8 mouse cellular contexts compared by ENCODE assay signal in genomic region chr4:111686951-111687350, GRCm38 (mm10). TPM values are rescaled to one million over a fixed set of nuclear protein-coding genes. Genes with fewer than 3 reads are reported as not detected.
A peak's percentile ranks its signal among the peaks of the same experiment; 100 is the strongest.
DNase-seq lines count a peak whose midpoint lies in the region; ATAC-seq and TF ChIP-seq lines count a peak whose summit lies in the region.

No protein-coding gene starts in this region.

- no peak overlapping the region for H3K9ac ChIP-seq in forebrain, embryonic 12.5 days
- H3K9ac ChIP-seq in hindbrain, embryonic 15.5 days, result no peak overlapping the region
- no peak overlapping the region for H3K9ac ChIP-seq in limb, embryonic 12.5 days (replicated peaks)
- no peak overlapping the region for H3K9ac ChIP-seq in midbrain, embryonic 12.5 days (replicated peaks)

- H3K4me1 ChIP-seq in bone marrow, adult 2 months (ENCODE audit: control insufficient read depth, insufficient read depth, low read length), result no peaks in the 10 kb centered on the region
- peaks cover 24% of the 10 kb centered on the region for H3K4me1 ChIP-seq in forebrain, embryonic 12.5 days
- H3K4me1 ChIP-seq in hindbrain, embryonic 15.5 days (replicated peaks), result peaks cover 28% of the 10 kb centered on the region
- peaks cover 28% of the 10 kb centered on the region for H3K4me1 ChIP-seq in limb, embryonic 12.5 days (replicated peaks)
- peaks cover 16% of the 10 kb centered on the region for H3K4me1 ChIP-seq in midbrain, embryonic 12.5 days

- H3K36me3 ChIP-seq in forebrain, embryonic 12.5 days (replicated peaks), result no peaks in the 10 kb centered on the region
- H3K36me3 ChIP-seq in hindbrain, embryonic 15.5 days, result no peaks in the 10 kb centered on the region
- no peaks in the 10 kb centered on the region for H3K36me3 ChIP-seq in limb, embryonic 12.5 days
- H3K36me3 ChIP-seq in midbrain, embryonic 12.5 days, result no peaks in the 10 kb centered on the region

- no peak overlapping the region for H3K27ac ChIP-seq in bone marrow, adult 2 months (ENCODE audit: control insufficient read depth, insufficient read depth, low read depth, low read length, poor library complexity)
- H3K27ac ChIP-seq in forebrain, embryonic 12.5 days, result no peak overlapping the region
- H3K27ac ChIP-seq in hindbrain, embryonic 15.5 days (replicated peaks), result no peak overlapping the region
- H3K27ac ChIP-seq in limb, embryonic 12.5 days, result no peak overlapping the region
- no peak overlapping the region for H3K27ac ChIP-seq in midbrain, embryonic 12.5 days (replicated peaks)

- ATAC-seq in forebrain, embryonic 12.5 days (ENCODE audit: low FRiP score), result peak; percentile 67; the same call in 1 of the 2 replicates
- ATAC-seq in hindbrain, embryonic 15.5 days (ENCODE audit: low FRiP score, low read depth), result peak; percentile 64
- no peak for ATAC-seq in limb, embryonic 12.5 days (ENCODE audit: insufficient number of reproducible peaks, insufficient read depth, low FRiP score, low TSS enrichment, low read depth)
- ATAC-seq in midbrain, embryonic 12.5 days (ENCODE audit: low FRiP score, low read depth), result peak; percentile 77

- DNase-seq in gastrocnemius, postnatal 10 days, result peak; percentile 31
- DNase-seq in gastrocnemius, adult 8-10 months (ENCODE audit: low spot score in 2 of 2), result no peak
- peak; percentile 1 to 7 for DNase-seq in spleen, postnatal 36 days (ENCODE audit: low spot score in 2 of 2)

- no peak overlapping the region for H3K4me3 ChIP-seq in bone marrow, adult 2 months (replicated peaks; ENCODE audit: control insufficient read depth, low read depth, low read length)
- H3K4me3 ChIP-seq in forebrain, embryonic 12.5 days (replicated peaks), result no peak overlapping the region
- no peak overlapping the region for H3K4me3 ChIP-seq in hindbrain, embryonic 15.5 days
- H3K4me3 ChIP-seq in limb, embryonic 12.5 days (replicated peaks), result no peak overlapping the region
- H3K4me3 ChIP-seq in midbrain, embryonic 12.5 days, result no peak overlapping the region; the same call in 1 of the 2 replicates

- H3K4me2 ChIP-seq in forebrain, embryonic 12.5 days, result peak overlapping the region; percentile 32
- peak overlapping the region; percentile 30 for H3K4me2 ChIP-seq in hindbrain, embryonic 15.5 days
- peak overlapping the region; percentile 42 for H3K4me2 ChIP-seq in limb, embryonic 12.5 days
- peak overlapping the region; percentile 37 for H3K4me2 ChIP-seq in midbrain, embryonic 12.5 days (replicated peaks)

- WGBS in bone marrow, adult 2 months, result 14% methylated on average over 9 of the region's 9 CpGs
- 8% methylated on average over 9 of the region's 9 CpGs for WGBS in forebrain, embryonic 12.5 days
- WGBS in hindbrain, embryonic 15.5 days, result 10% methylated on average over 9 of the region's 9 CpGs
- WGBS in limb, embryonic 12.5 days, result 7% methylated on average over 9 of the region's 9 CpGs
- WGBS in midbrain, embryonic 12.5 days, result 8% methylated on average over 9 of the region's 9 CpGs

- no peak for TF ChIP-seq POLR2A in bone marrow, adult 2 months (IDR thresholded peaks at IDR 0.05; ENCODE audit: borderline replicate concordance, control insufficient read depth, low read depth, low read length)

- TF ChIP-seq CTCF in bone marrow, adult 2 months (IDR thresholded peaks at IDR 0.05; ENCODE audit: control insufficient read depth, insufficient read depth, low read length), result peak; percentile 79

- H3K9me3 ChIP-seq in forebrain, embryonic 12.5 days, result no peaks in the 10 kb centered on the region
- H3K9me3 ChIP-seq in hindbrain, embryonic 15.5 days, result no peaks in the 10 kb centered on the region
- no peaks in the 10 kb centered on the region for H3K9me3 ChIP-seq in limb, embryonic 12.5 days
- no peaks in the 10 kb centered on the region for H3K9me3 ChIP-seq in midbrain, embryonic 12.5 days

- H3K27me3 ChIP-seq in forebrain, embryonic 12.5 days, result peaks cover 19% of the 10 kb centered on the region
- H3K27me3 ChIP-seq in hindbrain, embryonic 15.5 days, result no peaks in the 10 kb centered on the region
- H3K27me3 ChIP-seq in limb, embryonic 12.5 days, result no peaks in the 10 kb centered on the region
- no peaks in the 10 kb centered on the region for H3K27me3 ChIP-seq in midbrain, embryonic 12.5 days

RNA-seq across cellular contexts. Expression of gene Spata6, which starts 32.8 kb away (rescaled TPM):
- 10 to 100 TPM; 10.6 to 15.8 TPM for total RNA-seq in gastrocnemius, postnatal 10 days (2021)
- total RNA-seq in gastrocnemius, adult 8-10 months (2022), result 1 to 10 TPM; 1.5 to 4.1 (median 3.2) TPM
- polyA plus RNA-seq in bone marrow, adult 2 months (2011; ENCODE audit: insufficient read depth, insufficient read length, low replicate concordance, missing spikeins), result 5.8 and 7.5 TPM in 2 replicates
- 17.6 and 18.2 TPM in 2 replicates for polyA plus RNA-seq in forebrain, embryonic 12.5 days (2016; fragmentation: Nextera tagmentation; extraction: Ambion mirVana)
- 17.1 and 17.9 TPM in 2 replicates for polyA plus RNA-seq in hindbrain, embryonic 15.5 days (2015; fragmentation: Nextera tagmentation; extraction: Ambion mirVana)
- polyA plus RNA-seq in limb, embryonic 12.5 days (2016; fragmentation: Nextera tagmentation; extraction: Ambion mirVana), result 27.9 and 32.9 TPM in 2 replicates
- 23.8 and 27.3 TPM in 2 replicates for polyA plus RNA-seq in midbrain, embryonic 12.5 days (2016; fragmentation: Nextera tagmentation; extraction: Ambion mirVana)

Comparison
In these comparisons a context has a peak if more than half of its experiments do, and no peak if none do; other contexts are left out.
1. DNase-seq: peak in gastrocnemius, postnatal 10 days (single experiment) and spleen, postnatal 36 days (2 of 2); none in gastrocnemius, adult 8-10 months (0 of 2).
2. Peak in every context shown above with its lines, with median percentiles within 50 percentile points of each other: H3K4me2 ChIP-seq.